Mouse (Mus musculus) retina, postnatal 1 day (tissue): ENCODE results near the gene F12.
"Not testable (repeated sequence)": the region's sequence is repeated elsewhere in the genome, so short reads cannot be mapped to it uniquely, and the experiment has no call there.

ENCODE experiments used
- DNase-seq: peaks from one replicate; pipeline ENCODE4 v3.0.0-alpha.2; 2012

The F12 gene

GRCm38 (mm10) chr13:55449679-55450441, 23.3 kb upstream of the F12 start:
- DNase-seq = no peak

- DNase-seq = no peak
Observed at GRCm38 (mm10) chr13:55449205-55449604, 22.6 kb upstream of the F12 start.

GRCm38 (mm10) chr13:55448131-55448530, 21.5 kb upstream of the F12 start:
- DNase-seq = no peak

- no peak for DNase-seq
Observed at GRCm38 (mm10) chr13:55447543-55447943, 20.9 kb upstream of the F12 start.

GRCm38 (mm10) chr13:55446483-55447105, 20.0 kb upstream of the F12 start:
- DNase-seq = no peak

GRCm38 (mm10) chr13:55445361-55446091, 18.9 kb upstream of the F12 start:
- peak; percentile 72 for DNase-seq

GRCm38 (mm10) chr13:55444937-55445315, 18.3 kb upstream of the F12 start, which contains the start of gene Grk6:
TSS of gene Grk6 (plus strand) at chr13:55445072.
- DNase-seq = peak; percentile 100

GRCm38 (mm10) chr13:55444286-55444936, 17.8 kb upstream of the F12 start:
- DNase-seq = no peak

- DNase-seq = no peak
Observed at GRCm38 (mm10) chr13:55443799-55444285, 17.2 kb upstream of the F12 start.

- DNase-seq = not testable (repeated sequence)
Observed at GRCm38 (mm10) chr13:55437111-55437629, 10.6 kb upstream of the F12 start.

GRCm38 (mm10) chr13:55431889-55432685, 5.5 kb upstream of the F12 start:
- no peak for DNase-seq

GRCm38 (mm10) chr13:55430566-55430965, 4.0 kb upstream of the F12 start:
- DNase-seq = no peak

GRCm38 (mm10) chr13:55429226-55429888, 2.8 kb upstream of the F12 start:
- no peak for DNase-seq

GRCm38 (mm10) chr13:55420933-55421800, 5.4 kb downstream of the F12 start:
- peak; percentile 75 for DNase-seq

- peak; percentile 24 for DNase-seq
Observed at GRCm38 (mm10) chr13:55420018-55420932, 6.3 kb downstream of the F12 start.

GRCm38 (mm10) chr13:55419142-55419541, 7.5 kb downstream of the F12 start:
- no peak for DNase-seq

- DNase-seq = peak; percentile 88
Observed at GRCm38 (mm10) chr13:55418004-55418403, 8.6 kb downstream of the F12 start.

- peak; percentile 82 for DNase-seq
Observed at GRCm38 (mm10) chr13:55414743-55415380, 11.7 kb downstream of the F12 start, which contains the start of gene Pfn3. TSS of gene Pfn3 (minus strand) at chr13:55415232.

GRCm38 (mm10) chr13:55413333-55413732, 13.3 kb downstream of the F12 start:
- no peak for DNase-seq
